ENCODE assay signal across 9 mouse cellular contexts in genomic region chr5:36033531-36034426, GRCm38 (mm10).
DNase-seq lines count a peak whose midpoint lies in the region; ATAC-seq and TF ChIP-seq lines count a peak whose summit lies in the region.
"Had no signal": no experiment of that assay in that cellular context is flagged by ENCODE, and none has a peak within 500 bp of the region (broad histone marks: within the 10 kb centered on the region; RNA-seq: fewer than 3 reads in every experiment).

No protein-coding gene starts in this region.

- TF ChIP-seq POLR2A in testis, adult 2 months (IDR thresholded peaks at IDR 0.05; ENCODE audit: control insufficient read depth, low read depth, low read length): no peak
- TF ChIP-seq POLR2A in brain, embryonic 14.5 days (IDR thresholded peaks at IDR 0.05; ENCODE audit: borderline replicate concordance, extremely low read depth, insufficient read depth, insufficient read length, poor library complexity, severe bottlenecking): no peak
- no peak for TF ChIP-seq POLR2A in lung, adult 2 months (IDR thresholded peaks at IDR 0.05; ENCODE audit: borderline replicate concordance, extremely low read depth, low read depth, low read length)

- no peak overlapping the region for H3K9ac ChIP-seq in forebrain, embryonic 16.5 days (replicated peaks; ENCODE audit: low read depth, low read length)
- no peak overlapping the region for H3K9ac ChIP-seq in kidney, embryonic 16.5 days (replicated peaks; ENCODE audit: low read length)
- H3K9ac ChIP-seq: heart, embryonic 13.5 days had no signal

- no peaks in the 10 kb centered on the region for H3K27me3 ChIP-seq in testis, adult 2 months (ENCODE audit: control insufficient read depth, insufficient read depth, low read length)
- H3K27me3 ChIP-seq in forebrain, embryonic 16.5 days (replicated peaks; ENCODE audit: control insufficient read depth, insufficient read depth, low read length): no peaks in the 10 kb centered on the region; the same call in 1 of the 2 replicates
- H3K27me3 ChIP-seq in kidney, embryonic 16.5 days (ENCODE audit: insufficient read depth, low read length): no peaks in the 10 kb centered on the region

- no peaks in the 10 kb centered on the region for H3K9me3 ChIP-seq in forebrain, embryonic 16.5 days (ENCODE audit: control insufficient read depth, low read length)
- H3K9me3 ChIP-seq in kidney, embryonic 16.5 days (ENCODE audit: low read length): no peaks in the 10 kb centered on the region
- H3K9me3 ChIP-seq: heart, embryonic 13.5 days had no signal

- H3K4me3 ChIP-seq in testis, adult 2 months (ENCODE audit: control insufficient read depth, low read depth, low read length): no peak overlapping the region
- no peak overlapping the region for H3K4me3 ChIP-seq in forebrain, embryonic 16.5 days (replicated peaks; ENCODE audit: low read length)
- H3K4me3 ChIP-seq in kidney, embryonic 16.5 days (ENCODE audit: low read length): no peak overlapping the region
- no peak overlapping the region for H3K4me3 ChIP-seq in lung, adult 2 months (replicated peaks; ENCODE audit: extremely low read depth, low read depth, low read length)
- H3K4me3 ChIP-seq: heart, embryonic 13.5 days had no signal

- H3K4me2 ChIP-seq in forebrain, embryonic 16.5 days (ENCODE audit: low read length): no peak overlapping the region
- H3K4me2 ChIP-seq in kidney, embryonic 16.5 days (replicated peaks; ENCODE audit: low read depth, low read length): no peak overlapping the region
- H3K4me2 ChIP-seq: heart, embryonic 13.5 days had no signal

- no peaks in the 10 kb centered on the region for H3K4me1 ChIP-seq in testis, adult 2 months (ENCODE audit: control insufficient read depth, insufficient read depth, low read length)
- no peaks in the 10 kb centered on the region for H3K4me1 ChIP-seq in forebrain, embryonic 16.5 days (replicated peaks; ENCODE audit: control insufficient read depth, insufficient read depth, low read length)
- no peaks in the 10 kb centered on the region for H3K4me1 ChIP-seq in kidney, embryonic 16.5 days (ENCODE audit: insufficient read depth, low read length)
- no peaks in the 10 kb centered on the region for H3K4me1 ChIP-seq in lung, adult 2 months (ENCODE audit: control insufficient read depth, insufficient read depth, low read length)
- H3K4me1 ChIP-seq: heart, embryonic 13.5 days had no signal

- H3K27ac ChIP-seq in testis, adult 2 months (ENCODE audit: control insufficient read depth, insufficient read depth, low read depth, low read length): no peak overlapping the region
- no peak overlapping the region for H3K27ac ChIP-seq in forebrain, embryonic 16.5 days (ENCODE audit: low read length)
- H3K27ac ChIP-seq in kidney, embryonic 16.5 days (ENCODE audit: low read length): no peak overlapping the region
- H3K27ac ChIP-seq: heart, embryonic 13.5 days had no signal

- 48% methylated on average over 8 of the region's 8 CpGs for WGBS in forebrain, embryonic 16.5 days
- 48% methylated on average over 8 of the region's 8 CpGs for WGBS in kidney, embryonic 16.5 days
- 38% methylated on average over 8 of the region's 8 CpGs for WGBS in lung, adult 2 months

- ATAC-seq in forebrain, embryonic 16.5 days: peak; percentile 85
- peak; percentile 37; the same call in 1 of the 2 replicates for ATAC-seq in kidney, embryonic 16.5 days (ENCODE audit: low FRiP score, low TSS enrichment)
- ATAC-seq in monocyte, adult 5-6 weeks (replicated peaks; ENCODE audit: insufficient number of reproducible peaks, low FRiP score, low TSS enrichment, poor library complexity, severe bottlenecking): no peak

- DNase-seq in testis, postnatal 10 days (ENCODE audit: low spot score): no peak
- DNase-seq in brain, embryonic 14.5 days (ENCODE audit: low read depth): peak; percentile 89
- peak; percentile 28 for DNase-seq in lung, adult 2 months
- DNase-seq in retina, postnatal 1 day: peak; percentile 88

- TF ChIP-seq CTCF in testis, adult 2 months (IDR thresholded peaks at IDR 0.05; ENCODE audit: control insufficient read depth, insufficient read depth, insufficient replicate concordance, low read depth, low read length): peak; percentile 62; the same call in 1 of the 2 replicates
- TF ChIP-seq CTCF in brain, embryonic 14.5 days (IDR thresholded peaks at IDR 0.05; ENCODE audit: borderline replicate concordance, extremely low read depth, insufficient read depth, insufficient read length): peak; percentile 84
- TF ChIP-seq CTCF in lung, adult 2 months (IDR thresholded peaks at IDR 0.05; ENCODE audit: insufficient read depth, low read length): peak; percentile 61

- H3K36me3 ChIP-seq in testis, adult 2 months (ENCODE audit: control insufficient read depth, insufficient read depth, low read length): no peaks in the 10 kb centered on the region
- H3K36me3 ChIP-seq in forebrain, embryonic 16.5 days (ENCODE audit: control insufficient read depth, insufficient read depth): no peaks in the 10 kb centered on the region
- H3K36me3 ChIP-seq in kidney, embryonic 16.5 days (ENCODE audit: insufficient read depth, low read length): no peaks in the 10 kb centered on the region
